In genomic region chr11:105589877-105590641, GRCm38 (mm10) we compare ENCODE assay signal across 8 mouse cellular contexts. TPM values are rescaled to one million over a fixed set of nuclear protein-coding genes. Genes with fewer than 3 reads are reported as not detected.
DNase-seq lines count a peak whose midpoint lies in the region; ATAC-seq and TF ChIP-seq lines count a peak whose summit lies in the region.

TSS of gene Tanc2 (plus strand) at chr11:105589986.

- no peak for TF ChIP-seq CTCF in E14TG2a.4 (conservative IDR thresholded peaks at IDR 0.05; ENCODE audit: low read length)

- peak within 1 kb of the TSS; percentile 86 for H3K4me3 ChIP-seq in E14TG2a.4 (replicated peaks; ENCODE audit: low read length)
- H3K4me3 ChIP-seq in heart, embryonic 11.5 days (ENCODE audit: low read depth, low read length): peak within 1 kb of the TSS; percentile 90
- peak within 1 kb of the TSS; percentile 72 for H3K4me3 ChIP-seq in kidney, embryonic 16.5 days (ENCODE audit: low read length)
- peak within 1 kb of the TSS; percentile 87 for H3K4me3 ChIP-seq in liver, embryonic 12.5 days

- no peaks in the 10 kb centered on the region for H3K36me3 ChIP-seq in E14TG2a.4 (ENCODE audit: insufficient read depth, low read length)
- no peaks in the 10 kb centered on the region for H3K36me3 ChIP-seq in heart, embryonic 11.5 days (ENCODE audit: control insufficient read depth, insufficient read depth, low read length)
- H3K36me3 ChIP-seq in kidney, embryonic 16.5 days (ENCODE audit: insufficient read depth, low read length): no peaks in the 10 kb centered on the region
- no peaks in the 10 kb centered on the region for H3K36me3 ChIP-seq in liver, embryonic 12.5 days

- peaks cover 28% of the 10 kb centered on the region for H3K27me3 ChIP-seq in E14TG2a.4 (ENCODE audit: insufficient read depth, low read length)
- H3K27me3 ChIP-seq in heart, embryonic 11.5 days (ENCODE audit: control insufficient read depth, insufficient read depth, low read length): no peaks in the 10 kb centered on the region
- H3K27me3 ChIP-seq in kidney, embryonic 16.5 days (ENCODE audit: insufficient read depth, low read length): no peaks in the 10 kb centered on the region
- H3K27me3 ChIP-seq in liver, embryonic 12.5 days (replicated peaks): no peaks in the 10 kb centered on the region

- peak within 1 kb of the TSS; percentile 95 for H3K27ac ChIP-seq in heart, embryonic 11.5 days (ENCODE audit: low read depth, low read length)
- peak within 1 kb of the TSS; percentile 91 for H3K27ac ChIP-seq in kidney, embryonic 16.5 days (ENCODE audit: low read length)
- peak within 1 kb of the TSS; percentile 81 for H3K27ac ChIP-seq in liver, embryonic 12.5 days

- under 1% methylated on average over 70 of the region's 87 CpGs for WGBS in heart, embryonic 11.5 days (ENCODE audit: insufficient replicate concordance)
- under 1% methylated on average over 68 of the region's 87 CpGs for whole genome bisulfite sequencing in kidney, embryonic 16.5 days
- under 1% methylated on average over 86 of the region's 87 CpGs for WGBS in liver, embryonic 12.5 days (ENCODE audit: insufficient replicate concordance)

- DNase-seq in adrenal gland, postnatal 4 days (ENCODE audit: low spot score in 2 of 2): peak; percentile 5 to 8
- peak; percentile 72 for DNase-seq in neural tube, embryonic 10.5 days (ENCODE audit: extremely low spot score, low spot score)
- DNase-seq in urinary bladder, postnatal 25 days (ENCODE audit: low spot score): peak; percentile 50

- no peaks in the 10 kb centered on the region for H3K9me3 ChIP-seq in E14TG2a.4 (ENCODE audit: low read length)
- H3K9me3 ChIP-seq in heart, embryonic 11.5 days (replicated peaks; ENCODE audit: control insufficient read depth, low read length): no peaks in the 10 kb centered on the region
- no peaks in the 10 kb centered on the region for H3K9me3 ChIP-seq in kidney, embryonic 16.5 days (ENCODE audit: low read length)
- no peaks in the 10 kb centered on the region for H3K9me3 ChIP-seq in liver, embryonic 12.5 days (replicated peaks)

- H3K4me2 ChIP-seq in heart, embryonic 11.5 days: peak within 1 kb of the TSS; percentile 73
- H3K4me2 ChIP-seq in kidney, embryonic 16.5 days (replicated peaks; ENCODE audit: low read depth, low read length): peak within 1 kb of the TSS; percentile 88
- H3K4me2 ChIP-seq in liver, embryonic 12.5 days: peak within 1 kb of the TSS; percentile 100

- peak within 1 kb of the TSS; percentile 97 for H3K9ac ChIP-seq in heart, embryonic 11.5 days (ENCODE audit: low read depth, low read length)
- H3K9ac ChIP-seq in kidney, embryonic 16.5 days (replicated peaks; ENCODE audit: low read length): peak within 1 kb of the TSS; percentile 97
- H3K9ac ChIP-seq in liver, embryonic 12.5 days: peak within 1 kb of the TSS; percentile 94

- peaks cover 10% of the 10 kb centered on the region for H3K4me1 ChIP-seq in E14TG2a.4 (replicated peaks; ENCODE audit: low read depth, low read length)
- peaks cover 8% of the 10 kb centered on the region for H3K4me1 ChIP-seq in heart, embryonic 11.5 days (ENCODE audit: control insufficient read depth, insufficient read depth, low read length)
- H3K4me1 ChIP-seq in kidney, embryonic 16.5 days (ENCODE audit: insufficient read depth, low read length): peaks cover 11% of the 10 kb centered on the region
- peaks cover 31% of the 10 kb centered on the region for H3K4me1 ChIP-seq in liver, embryonic 12.5 days

- 0 out of 2 replicates have a peak, but pooled peaks have one; percentile 30 for ATAC-seq in erythroid progenitor cell, adult 5-6 weeks (replicated peaks; ENCODE audit: low FRiP score, poor library complexity, severe bottlenecking)
- ATAC-seq in heart, embryonic 11.5 days (replicated peaks; ENCODE audit: insufficient number of reproducible peaks, low FRiP score, low TSS enrichment): peak; percentile 83
- ATAC-seq in kidney, embryonic 16.5 days (ENCODE audit: low FRiP score, low TSS enrichment): peak; percentile 88
- ATAC-seq in liver, embryonic 12.5 days: peak; percentile 30; the same call in 1 of the 2 replicates

RNA-seq across cellular contexts. Expression of gene Tanc2, which starts in this region (rescaled TPM):
- total RNA-seq in adrenal gland, postnatal 4 days (2021): 10 to 100 TPM; 33.3 to 40.2 TPM
- total RNA-seq in erythroid progenitor cell, adult 5-6 weeks (2015; ENCODE audit: low replicate concordance): 1.3 and 14.8 TPM in 2 replicates
- 0.26 and 5.4 TPM in 2 replicates for total RNA-seq in erythroid progenitor cell, adult 5-6 weeks (2017; ENCODE audit: low replicate concordance)
- polyA plus RNA-seq in heart, embryonic 11.5 days (2014; fragmentation: Nextera tagmentation; extraction: Ambion mirVana): 23.2 and 24.8 TPM in 2 replicates
- 7.1 and 9.3 TPM in 2 replicates for polyA plus RNA-seq in kidney, embryonic 16.5 days (2015; fragmentation: Nextera tagmentation; extraction: Ambion mirVana)
- polyA plus RNA-seq in liver, embryonic 12.5 days (2016; fragmentation: Nextera tagmentation; extraction: Ambion mirVana): 3.4 and 4.4 TPM in 2 replicates

Comparison
In these comparisons a context has a peak if more than half of its experiments do, and no peak if none do; other contexts are left out.
1. Peak in every context shown above with its lines: DNase-seq, ATAC-seq, H3K4me3 ChIP-seq and H3K27ac ChIP-seq.
2. DNase-seq: peak in every context shown above with its lines; median percentile 72 in neural tube, embryonic 10.5 days; 50 in urinary bladder, postnatal 25 days; 6 in adrenal gland, postnatal 4 days.
3. ATAC-seq: peak in every context shown above with its lines; median percentile 88 in kidney, embryonic 16.5 days; 83 in heart, embryonic 11.5 days; 30 in erythroid progenitor cell, adult 5-6 weeks; 30 in liver, embryonic 12.5 days.